Mouse (Mus musculus) layer of hippocampus, postnatal 25 days (tissue): ENCODE results near the gene Wdr5. TPM values are rescaled to one million over a fixed set of nuclear protein-coding genes. Genes with fewer than 3 reads are reported as not detected.

Source experiments
- DNase-seq, 2 experiments: peaks; one replicate each; pipeline ENCODE4 v3.0.0; 2022; ENCODE audit warnings: mixed read lengths in 2 of 2, low spot score in 1 of 2; ENCODE audit errors: extremely low spot score in 1 of 2
- total RNA-seq, 2 experiments: library from RNA; stranded (reverse); gene quantifications; 2 replicates each; pipeline ENCODE4 v1.2.3; 2021

Wdr5 gene
- total RNA-seq, 2 experiments from 2014 or later, result 27.6 to 32.6 TPM

DNA sequence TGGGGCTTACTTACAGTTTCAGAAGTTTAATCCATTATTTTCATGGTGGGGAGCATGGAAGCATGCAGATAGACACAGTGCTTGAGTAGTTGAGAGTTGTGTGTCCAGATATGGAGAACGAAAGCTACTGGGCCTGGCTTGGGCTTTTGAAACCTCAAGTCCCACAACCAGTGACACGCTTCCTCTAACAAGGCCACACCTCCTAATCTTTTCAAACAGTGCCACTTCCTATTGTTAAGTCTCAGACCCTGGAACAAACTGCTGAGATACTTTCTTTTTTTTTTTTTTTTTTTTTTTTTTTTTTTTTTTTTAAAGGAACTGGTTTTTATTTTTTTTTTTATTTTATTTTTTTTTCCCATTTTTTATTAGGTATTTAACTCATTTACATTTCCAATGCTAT lies 33.0 kb downstream of the Wdr5 start:
- DNase-seq, result no peak

DNA sequence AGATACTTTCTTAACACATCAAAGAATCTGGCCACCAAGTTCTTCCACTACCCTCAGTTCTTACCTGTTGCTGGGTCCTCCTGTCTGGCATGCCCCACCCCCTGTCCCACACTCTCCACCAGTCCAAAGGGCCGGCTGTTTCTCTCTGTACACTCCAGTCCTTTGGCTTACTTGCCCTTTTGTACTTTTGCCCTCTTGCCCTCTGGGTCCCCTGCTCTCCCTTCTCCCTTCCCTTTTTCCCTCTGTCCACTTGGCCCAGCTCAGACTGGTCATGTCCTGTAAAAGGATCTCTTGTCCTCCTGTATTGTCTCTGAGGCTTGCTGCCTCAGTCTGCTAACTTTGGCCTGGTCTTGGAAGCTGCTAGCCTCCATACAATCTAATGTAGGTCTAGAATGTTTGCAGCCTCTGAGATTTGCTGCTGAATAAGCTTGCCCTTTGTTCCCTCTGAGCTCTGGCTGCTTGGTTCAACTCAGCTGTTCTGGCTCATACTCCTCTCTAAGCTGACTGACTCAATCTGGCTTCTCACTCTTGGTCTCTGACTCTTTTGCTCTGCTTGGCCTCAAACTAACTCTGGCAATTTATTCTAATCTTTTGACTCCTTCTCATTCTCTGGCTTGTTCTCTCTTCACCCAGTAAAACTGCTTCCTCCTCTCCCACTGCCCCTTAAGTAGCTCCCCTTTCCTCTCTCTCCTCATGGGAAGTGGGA lies 33.9 kb downstream of the Wdr5 start:
- DNase-seq, result no peak

DNA sequence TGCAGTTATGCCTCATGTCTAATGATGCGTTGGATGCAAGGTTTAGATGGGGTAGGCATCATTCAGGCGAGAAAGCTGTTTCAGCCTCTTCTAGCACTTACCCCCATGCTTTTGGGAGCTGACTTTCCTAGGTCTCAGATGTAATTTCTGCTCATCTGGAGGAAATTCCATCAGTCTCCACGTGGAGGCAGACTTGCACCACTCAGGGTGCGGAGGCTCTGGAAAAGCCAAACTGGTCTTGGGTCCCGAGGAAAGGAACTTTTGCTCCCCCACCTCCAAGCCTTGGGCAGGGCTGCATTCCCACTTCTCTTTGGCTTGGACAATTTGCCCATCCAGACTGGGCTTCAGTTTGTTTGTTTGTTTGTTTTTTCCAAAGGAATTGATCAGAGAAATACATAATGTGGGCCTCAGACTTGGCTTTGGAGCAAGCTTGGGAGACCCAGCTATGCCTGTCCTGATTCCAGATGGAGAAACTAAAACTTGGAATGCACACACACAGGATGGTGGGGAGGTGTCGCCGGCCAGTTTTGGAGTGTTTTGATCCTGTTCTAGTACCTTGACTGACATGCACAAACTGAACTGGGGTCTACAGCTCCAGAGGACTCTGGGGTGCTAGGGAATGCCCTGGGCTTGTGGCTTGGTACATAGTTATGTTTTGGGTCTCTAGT lies 37.8 kb downstream of the Wdr5 start:
- DNase-seq, result peak; percentile 65 to 87

DNA sequence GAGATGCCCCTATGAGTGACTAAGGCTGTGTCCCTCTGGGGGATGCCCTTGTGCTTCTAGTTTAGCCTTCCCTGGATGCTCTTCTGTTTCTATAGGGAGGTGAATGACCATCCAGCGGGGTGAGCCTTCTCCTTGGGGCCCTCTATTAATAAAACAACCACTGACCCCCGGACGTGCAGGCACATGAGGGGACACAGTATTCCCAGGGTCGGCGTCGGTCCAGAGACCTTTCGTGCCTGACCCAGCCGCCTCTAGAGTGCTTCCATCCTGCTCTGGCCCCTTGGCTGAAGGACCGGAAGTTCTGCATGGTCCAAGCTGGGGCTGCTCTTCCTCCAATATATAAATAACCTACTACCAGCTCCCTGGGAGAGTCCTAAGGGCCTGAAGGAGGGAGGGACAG lies 39.4 kb downstream of the Wdr5 start:
- DNase-seq, result no peak

DNA sequence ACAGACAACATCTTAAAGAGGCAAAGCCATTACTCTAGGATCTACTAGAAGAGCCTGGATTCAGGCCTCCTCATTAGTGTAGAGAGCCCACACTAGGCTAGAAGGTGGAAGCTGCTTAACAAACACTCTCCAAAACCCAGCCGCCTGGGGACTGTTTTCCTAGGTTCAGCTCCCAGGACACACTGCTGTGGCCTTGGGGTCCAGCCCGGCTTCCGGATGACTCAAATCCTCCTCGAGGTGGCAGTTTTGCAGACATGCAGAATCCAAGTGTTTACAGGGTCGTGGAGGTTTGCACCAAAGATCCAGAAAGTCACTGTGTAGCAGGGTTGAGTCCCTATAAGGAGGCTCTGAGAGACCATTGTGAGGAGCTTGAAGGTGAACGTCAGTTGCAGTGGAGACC lies 42.0 kb downstream of the Wdr5 start:
- DNase-seq, result no peak

DNA sequence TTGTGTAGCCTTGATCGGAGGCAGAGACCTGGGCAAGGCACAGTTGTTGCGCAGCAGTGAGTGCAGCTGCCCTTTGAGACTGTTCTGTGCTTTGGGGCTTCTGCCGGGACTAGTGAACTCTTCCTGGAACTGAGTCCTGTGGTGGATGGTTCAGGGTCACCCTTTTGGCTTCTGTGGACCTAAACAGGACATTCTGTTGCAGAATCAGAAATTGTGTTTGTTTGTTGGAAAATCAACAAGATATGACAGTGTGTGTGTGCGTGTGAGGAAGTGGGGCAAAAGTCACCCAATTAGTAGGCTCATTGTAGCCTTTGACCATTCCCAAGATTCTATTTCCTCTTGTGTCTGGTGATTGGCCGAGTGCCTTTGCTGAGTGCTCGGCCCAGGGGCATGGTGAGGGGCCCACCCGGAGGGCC lies 45.8 kb downstream of the Wdr5 start:
- DNase-seq, result no peak

DNA sequence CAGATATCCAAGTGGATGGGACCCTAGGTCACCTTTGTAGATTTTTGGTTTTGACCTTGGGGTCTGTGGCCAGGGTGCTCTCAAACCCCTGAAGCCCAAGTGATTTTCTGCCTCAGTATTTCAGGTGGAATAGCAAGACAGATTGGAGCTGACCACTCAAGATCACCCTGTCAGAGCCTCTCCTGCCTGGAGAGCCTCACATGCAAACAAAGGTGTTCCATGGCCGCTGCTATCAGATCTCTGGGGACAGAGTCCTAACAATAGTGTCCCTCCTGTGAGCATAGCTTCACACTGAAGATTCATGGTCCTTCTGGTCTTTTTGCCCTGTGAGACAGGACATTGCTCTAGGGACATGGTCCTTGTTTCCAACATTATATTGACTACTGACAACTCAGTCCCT lies 46.2 kb downstream of the Wdr5 start:
- DNase-seq, result no peak

DNA sequence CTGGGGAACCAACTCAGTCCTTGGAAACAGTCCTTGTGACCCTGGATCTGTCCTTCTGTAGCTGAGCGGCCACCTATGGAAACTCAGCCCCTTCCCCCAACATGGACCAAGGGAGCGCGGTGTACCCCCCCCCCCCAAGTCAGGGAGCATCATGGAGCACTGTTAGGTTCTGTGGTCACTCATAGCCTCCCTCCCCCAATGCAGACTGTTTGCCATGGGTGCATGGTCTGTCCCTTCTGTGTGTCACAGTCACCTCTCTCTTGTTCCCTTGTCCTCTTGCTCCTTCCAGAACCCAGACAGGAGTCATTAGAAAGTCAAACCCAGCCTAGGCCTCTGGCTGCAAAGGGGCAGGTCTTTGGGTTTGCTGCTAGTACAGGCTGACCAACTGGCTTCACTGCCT lies 46.9 kb downstream of the Wdr5 start:
- DNase-seq, result no peak

DNA sequence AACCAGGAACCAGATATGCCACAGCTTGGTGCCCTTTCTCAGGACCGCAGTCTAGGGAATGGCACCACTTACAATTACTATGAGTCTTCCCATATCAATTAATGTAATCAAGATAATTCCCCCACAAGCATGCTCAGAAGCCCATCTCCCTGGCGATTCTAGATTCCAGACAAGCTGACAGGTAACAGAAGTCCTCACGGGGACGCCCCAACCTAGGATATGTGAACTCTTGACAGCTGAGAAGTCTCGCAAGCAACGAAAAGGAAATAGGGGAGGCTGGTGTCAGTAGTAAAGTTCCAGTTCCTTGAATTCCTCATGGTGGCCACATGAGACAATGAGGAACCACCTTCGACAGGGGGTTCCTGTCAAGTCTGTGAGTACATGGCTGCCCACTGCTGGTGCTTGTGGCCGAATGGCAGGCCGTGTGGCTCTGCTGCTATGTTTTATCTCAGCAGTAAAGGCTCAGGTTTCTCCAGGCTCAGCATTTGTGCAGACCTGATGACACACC lies 48.7 kb downstream of the Wdr5 start:
- no peak for DNase-seq

DNA sequence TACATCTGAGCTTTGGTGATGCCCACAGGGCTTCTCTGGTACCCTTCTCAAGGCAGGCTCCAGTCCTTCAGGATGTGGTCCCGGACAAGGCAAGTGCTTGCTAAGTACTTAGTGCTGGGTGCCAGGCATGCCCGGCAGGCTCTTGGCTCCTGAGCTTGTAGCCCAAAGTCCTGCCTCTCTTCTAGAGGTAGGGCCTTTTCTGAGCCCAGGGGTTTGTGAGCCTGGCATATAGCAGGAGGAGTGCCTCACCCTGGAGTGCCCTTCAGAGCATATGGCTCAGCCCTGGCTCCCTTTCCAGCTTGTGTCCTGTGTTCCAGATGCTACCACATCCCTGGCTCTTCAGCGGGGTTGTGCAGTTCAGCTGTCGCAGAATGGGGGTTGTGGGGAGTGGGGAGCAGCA lies 49.7 kb downstream of the Wdr5 start:
- no peak for DNase-seq

DNA sequence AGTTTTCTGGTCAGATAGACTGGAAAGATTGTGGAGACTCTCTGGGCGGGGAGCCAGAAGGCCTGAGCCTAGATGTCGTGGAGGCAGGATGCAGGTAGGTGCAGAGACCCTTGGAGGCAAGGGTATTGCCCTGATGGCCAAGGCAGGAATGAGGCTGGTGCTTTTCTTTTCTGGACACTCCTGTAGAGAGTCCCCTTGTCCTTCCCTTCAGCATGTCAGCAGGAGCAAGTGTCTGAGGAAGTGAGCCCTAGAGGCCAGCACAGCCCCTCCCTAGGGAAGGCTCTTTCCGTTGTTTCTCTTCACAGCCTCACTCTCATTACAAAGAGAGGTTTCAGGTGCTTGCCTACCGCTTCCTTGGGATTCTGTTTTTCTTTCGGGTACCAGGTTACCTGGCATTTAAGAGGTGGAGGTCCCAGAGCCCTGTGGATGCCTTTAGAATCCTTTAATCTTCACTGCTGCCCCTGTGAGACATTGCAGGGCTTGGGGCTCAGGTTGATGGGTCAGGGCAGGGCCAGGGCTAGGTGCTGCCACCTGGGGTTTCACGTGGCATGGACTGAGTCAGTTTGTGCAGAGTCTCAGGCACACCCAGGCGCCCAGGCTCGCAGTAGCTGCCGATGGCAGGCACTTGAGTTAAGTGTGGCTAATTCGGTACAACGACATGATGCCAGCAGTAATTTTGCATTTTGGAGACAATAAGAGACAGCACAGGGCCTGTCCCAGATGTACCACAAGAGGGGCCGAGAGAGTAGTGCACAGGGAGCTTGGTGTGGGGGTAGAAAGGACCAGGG lies 50.6 kb downstream of the Wdr5 start:
- no peak for DNase-seq

DNA sequence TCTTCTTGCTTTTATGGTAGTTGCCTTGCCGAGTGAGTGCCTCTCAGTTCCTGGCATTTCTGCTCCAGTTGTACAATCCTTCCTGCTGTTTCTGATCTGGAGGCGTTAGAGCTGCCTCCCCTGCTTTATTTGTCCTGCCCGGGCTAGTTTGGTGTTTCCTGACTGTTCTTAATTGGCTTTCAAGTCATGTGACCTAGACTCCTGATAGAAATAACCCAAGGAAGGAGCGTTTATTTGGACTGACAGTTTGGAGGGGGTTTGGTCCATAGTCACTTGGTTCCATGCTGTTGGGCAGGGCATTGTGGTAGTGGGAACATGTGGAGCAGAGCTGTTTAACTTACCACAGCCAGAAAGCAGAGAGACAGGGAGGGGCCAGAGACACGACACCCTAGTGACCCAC lies 55.9 kb downstream of the Wdr5 start:
- DNase-seq, result no peak

DNA sequence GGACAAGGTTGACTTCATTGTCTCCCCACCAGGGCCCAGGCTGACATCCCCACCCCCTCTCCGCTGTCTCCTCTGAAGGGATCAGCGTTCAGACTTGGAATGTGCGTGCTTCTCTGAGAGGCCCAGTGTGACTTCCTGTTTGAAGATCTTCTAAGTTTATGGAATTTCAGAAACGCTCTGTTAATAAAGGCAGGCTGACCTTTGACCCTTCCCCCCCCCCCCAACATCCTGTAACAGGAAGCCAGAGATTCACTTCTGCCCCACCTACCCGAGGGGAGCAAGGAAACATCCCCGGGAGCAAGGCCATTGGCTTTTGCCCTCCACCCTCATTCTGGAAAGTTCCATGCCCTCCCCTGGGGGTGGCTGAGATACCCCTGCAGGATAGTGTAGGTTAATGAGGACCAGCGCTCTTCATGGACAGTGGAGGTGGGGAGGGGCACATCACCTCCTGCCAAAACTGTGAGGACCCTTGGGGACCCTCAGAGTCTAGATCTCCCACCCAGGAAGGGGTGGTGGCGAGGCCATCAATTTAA lies 57.4 kb downstream of the Wdr5 start:
- no peak for DNase-seq

DNA sequence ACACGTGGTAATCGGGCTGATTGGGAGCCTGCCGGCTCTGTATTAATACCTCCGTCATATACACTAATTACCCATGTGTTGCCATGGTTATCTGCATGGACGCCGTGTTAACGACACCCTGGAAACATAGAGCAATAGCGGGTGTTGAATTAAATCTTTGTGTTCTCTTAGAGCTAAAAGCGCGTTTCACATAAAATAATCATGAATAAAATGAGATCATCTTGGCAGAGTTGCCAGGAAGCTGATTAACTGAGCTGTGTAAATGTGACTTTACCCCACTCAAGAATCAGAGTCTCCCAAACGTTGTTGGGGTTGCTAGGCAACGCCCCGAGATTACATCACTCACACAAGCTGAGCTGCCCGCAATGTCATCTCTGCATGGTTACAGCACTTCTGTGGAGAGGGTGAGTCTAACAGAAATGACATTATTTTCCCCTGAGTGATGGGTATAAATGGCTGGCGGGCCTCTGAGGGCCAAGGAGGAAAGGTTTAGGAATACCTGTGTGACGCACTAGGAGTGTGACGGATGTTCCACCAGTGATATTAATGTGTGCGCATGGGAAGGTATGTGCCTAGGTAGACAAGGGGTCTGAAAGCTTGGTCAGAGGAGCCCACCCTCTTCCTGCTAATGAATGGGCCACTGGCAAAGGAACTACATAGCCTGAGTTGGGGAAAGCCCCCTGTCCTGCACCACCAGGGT lies 58.1 kb downstream of the Wdr5 start:
- peak; percentile 51 to 59 for DNase-seq

DNA sequence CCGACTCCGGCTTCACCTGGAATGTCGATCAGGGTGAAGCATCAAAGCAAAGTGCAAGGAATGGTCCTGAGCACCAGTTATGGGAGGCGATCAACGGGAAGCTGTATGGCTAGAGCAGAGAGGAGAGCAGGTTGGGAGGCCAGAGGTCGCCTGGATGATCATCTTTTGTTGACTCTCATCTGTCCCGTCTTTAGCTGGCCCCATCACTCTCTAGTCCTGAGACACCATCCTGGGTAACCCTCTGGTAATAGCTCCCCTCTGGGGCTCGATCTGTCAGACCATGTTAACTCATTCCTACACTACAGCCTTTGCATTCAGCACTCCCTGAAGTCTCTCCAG lies 58.6 kb downstream of the Wdr5 start:
- no peak for DNase-seq

DNA sequence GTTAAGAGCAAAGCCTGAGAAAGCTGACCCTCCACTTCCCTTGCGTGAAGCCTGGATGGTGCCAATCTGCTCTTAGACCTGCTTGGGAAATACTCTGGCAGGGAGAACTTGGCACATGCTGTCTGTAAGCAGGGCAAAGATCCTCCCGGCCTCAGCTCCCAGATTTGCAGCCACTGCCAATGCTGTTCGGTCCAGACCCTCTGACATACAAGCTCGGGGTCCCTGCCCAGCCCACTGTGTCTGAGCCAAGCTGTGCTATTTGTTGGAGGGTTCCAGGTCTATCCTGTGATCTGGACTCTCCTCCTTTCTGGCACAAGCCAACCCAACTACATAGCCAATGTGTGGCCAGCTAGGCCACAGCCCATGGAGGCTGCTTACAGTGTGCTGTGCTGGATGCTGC lies 61.5 kb downstream of the Wdr5 start:
- no peak for DNase-seq

DNA sequence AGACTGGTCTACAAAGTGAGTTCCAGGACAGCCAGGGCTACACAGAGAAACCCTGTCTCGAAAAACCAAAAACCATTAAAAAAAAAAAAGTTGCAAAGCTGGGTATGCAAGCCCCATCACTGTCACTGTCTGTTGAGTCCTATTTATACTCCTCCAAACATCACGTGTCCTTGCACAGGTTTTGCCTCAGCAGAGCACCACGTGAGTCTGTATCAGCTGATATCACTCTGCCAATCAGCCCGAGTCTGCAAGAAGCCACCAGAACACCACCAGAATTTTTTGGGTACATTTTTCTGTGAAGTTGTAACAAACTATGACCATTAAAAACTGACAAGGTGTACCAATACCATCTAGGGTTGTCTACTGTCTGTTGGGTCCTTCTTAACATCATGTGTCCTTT lies 63.6 kb downstream of the Wdr5 start:
- DNase-seq, result no peak

DNA sequence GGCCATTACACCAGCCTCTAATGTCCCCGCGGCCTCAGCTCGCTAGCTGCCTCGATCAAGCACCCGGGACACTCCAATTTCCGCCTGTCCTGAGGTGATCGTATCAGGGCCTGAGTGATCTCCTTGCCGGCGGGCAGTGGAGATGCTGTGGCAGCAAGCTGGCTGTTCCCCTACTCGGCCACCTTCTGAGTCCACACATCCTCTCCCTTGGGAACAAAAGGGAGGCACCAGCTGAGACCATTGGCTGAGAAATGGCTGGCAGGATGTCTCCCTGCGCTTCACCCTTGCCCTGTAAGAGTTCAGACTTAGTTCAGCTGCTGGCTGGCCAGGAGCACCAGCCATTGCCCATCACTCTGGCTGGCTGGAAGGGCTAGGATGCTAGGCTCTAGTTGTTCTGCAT lies 67.2 kb downstream of the Wdr5 start:
- no peak for DNase-seq

DNA sequence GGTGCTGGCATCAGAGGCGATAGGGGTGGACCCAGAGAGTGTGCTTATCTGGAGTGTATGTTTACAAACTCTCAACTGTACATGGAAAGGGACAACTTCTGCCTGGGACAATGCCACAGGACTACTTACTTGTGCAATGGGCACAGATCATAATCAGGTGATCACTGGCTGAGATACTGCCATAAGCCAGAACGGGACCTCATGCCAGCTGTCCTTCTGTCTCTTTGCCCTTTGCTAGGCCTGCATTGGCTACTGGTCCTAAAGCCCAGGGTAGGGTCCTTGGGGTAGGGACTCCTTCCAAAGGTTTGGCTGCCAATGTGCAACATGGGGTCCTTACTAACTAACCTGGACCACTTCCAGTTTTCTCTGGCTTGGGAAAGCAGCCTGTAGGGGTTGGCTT lies 68.1 kb downstream of the Wdr5 start:
- no peak for DNase-seq

DNA sequence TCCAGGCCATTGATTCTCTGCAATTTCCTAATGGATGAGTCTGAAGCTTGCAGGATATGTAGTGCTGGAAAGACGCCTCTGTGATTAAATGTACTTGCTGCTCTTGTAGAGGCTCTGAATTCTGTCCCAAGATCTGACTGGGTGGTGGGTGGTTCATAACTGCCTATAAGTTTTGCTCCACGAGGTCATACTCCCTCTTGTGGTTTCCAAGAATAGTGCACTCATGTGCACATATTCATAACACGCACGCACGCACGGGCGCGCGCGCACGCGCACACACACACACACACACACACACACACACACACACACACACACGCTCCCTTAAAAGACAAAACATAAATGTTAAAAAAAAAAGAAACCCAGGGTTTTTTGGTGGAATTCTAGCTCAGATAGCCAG lies 69.6 kb downstream of the Wdr5 start:
- DNase-seq, result no peak
